Mouse (Mus musculus) erythroblast, embryonic 14.5 days (primary cell): Measurements from ENCODE around the gene Adamts5. TPM values are rescaled to one million over a fixed set of nuclear protein-coding genes. Genes with fewer than 3 reads are reported as not detected.

Source experiments
- H3K27me3 ChIP-seq: 2 replicates; pipeline ENCODE4 v1.6.1; 2012; ENCODE audit warnings: inconsistent platforms; ENCODE audit not compliant: control insufficient read depth
- H3K36me3 ChIP-seq: 2 replicates; pipeline ENCODE4 v1.6.1; 2012; ENCODE audit warnings: mild to moderate bottlenecking, inconsistent platforms; ENCODE audit not compliant: control insufficient read depth
- H3K4me1 ChIP-seq: 2 replicates; pipeline ENCODE4 v1.6.1; 2012; ENCODE audit warnings: inconsistent platforms; ENCODE audit not compliant: control insufficient read depth
- H3K4me3 ChIP-seq: replicated peaks from 2 replicates; pipeline ENCODE3; 2012; ENCODE audit warnings: moderate library complexity, mild to moderate bottlenecking, inconsistent platforms
- H3K9me3 ChIP-seq: 2 replicates; pipeline ENCODE4 v1.6.1; 2012; ENCODE audit warnings: low read length, inconsistent platforms, mixed read lengths; ENCODE audit not compliant: control insufficient read depth
- GATA1 ChIP-seq: IDR thresholded peaks from 2 replicates; pipeline ENCODE4 v1.6.1; 2012; ENCODE audit warnings: low read length, inconsistent platforms, mixed read lengths
- TAL1 ChIP-seq: IDR thresholded peaks from 3 replicates; pipeline ENCODE4 v1.6.1; 2012; ENCODE audit warnings: low read length, inconsistent platforms, mixed read lengths
- polyA plus RNA-seq: library from polyadenylated mRNA; stranded (reverse); fragments of >175 nt; gene quantifications from 2 replicates; pipeline ENCODE4 v1.2.3, GENCODE M21; 2012

Gene Adamts5
- polyA plus RNA-seq, 1 experiment, result not detected

GRCm38 (mm10) chr16:85854505-85854904 lies 47.1 kb downstream of the Adamts5 start:
- peaks cover 2% of the 10 kb centered on the region; the same call in 1 of the 2 replicates for H3K9me3 ChIP-seq
- no peak for TF ChIP-seq GATA1
- no peak for TF ChIP-seq TAL1
- H3K36me3 ChIP-seq, result no peaks in the 10 kb centered on the region

GRCm38 (mm10) chr16:85827066-85827465 lies 74.6 kb downstream of the Adamts5 start:
- TF ChIP-seq GATA1 (no peak), TAL1 (no peak)
- no peaks in the 10 kb centered on the region for H3K27me3 ChIP-seq
- H3K36me3 ChIP-seq, result no peaks in the 10 kb centered on the region
- no peaks in the 10 kb centered on the region for H3K9me3 ChIP-seq
- H3K4me3 ChIP-seq, result no peak overlapping the region
- no peaks in the 10 kb centered on the region for H3K4me1 ChIP-seq

More at GRCm38 (mm10) chr16:85854505-85854904, 47.1 kb downstream of the Adamts5 start:
- H3K4me3 ChIP-seq, result no peak overlapping the region
- no peaks in the 10 kb centered on the region for H3K27me3 ChIP-seq
- H3K4me1 ChIP-seq, result no peaks in the 10 kb centered on the region

- Histone ChIP-seq H3K36me3 (no peaks in the 10 kb centered on the region), H3K9me3 (no peaks in the 10 kb centered on the region), H3K4me3 (no peak overlapping the region), H3K27me3 (no peaks in the 10 kb centered on the region), H3K4me1 (no peaks in the 10 kb centered on the region)
- TF ChIP-seq TAL1 (no peak), GATA1 (no peak)
Measured at GRCm38 (mm10) chr16:85822330-85822916, 79.2 kb downstream of the Adamts5 start.

GRCm38 (mm10) chr16:85819808-85820458 lies 81.7 kb downstream of the Adamts5 start:
- no peaks in the 10 kb centered on the region for H3K27me3 ChIP-seq
- no peak for TF ChIP-seq TAL1
- no peak for TF ChIP-seq GATA1
- H3K4me3 ChIP-seq, result no peak overlapping the region
- H3K4me1 ChIP-seq, result no peaks in the 10 kb centered on the region
- no peaks in the 10 kb centered on the region for H3K36me3 ChIP-seq
- H3K9me3 ChIP-seq, result no peaks in the 10 kb centered on the region

GRCm38 (mm10) chr16:85814116-85814515 lies 87.5 kb downstream of the Adamts5 start:
- Histone ChIP-seq H3K4me3 (no peak overlapping the region), H3K4me1 (no peaks in the 10 kb centered on the region), H3K27me3 (no peaks in the 10 kb centered on the region), H3K36me3 (no peaks in the 10 kb centered on the region), H3K9me3 (no peaks in the 10 kb centered on the region)
- TF ChIP-seq GATA1, result no peak
- no peak for TF ChIP-seq TAL1

GRCm38 (mm10) chr16:85807626-85808025 lies 94.0 kb downstream of the Adamts5 start:
- peaks cover 13% of the 10 kb centered on the region for H3K27me3 ChIP-seq
- H3K4me3 ChIP-seq, result no peak overlapping the region
- TF ChIP-seq GATA1, result no peak
- no peak for TF ChIP-seq TAL1
- no peaks in the 10 kb centered on the region for H3K9me3 ChIP-seq
- no peaks in the 10 kb centered on the region for H3K4me1 ChIP-seq
- H3K36me3 ChIP-seq, result no peaks in the 10 kb centered on the region

- no peak for TF ChIP-seq TAL1
- TF ChIP-seq GATA1, result no peak
- Histone ChIP-seq H3K4me1 (no peaks in the 10 kb centered on the region), H3K36me3 (no peaks in the 10 kb centered on the region), H3K4me3 (no peak overlapping the region), H3K9me3 (no peaks in the 10 kb centered on the region), H3K27me3 (peaks cover 19% of the 10 kb centered on the region)
Measured at GRCm38 (mm10) chr16:85807072-85807471, 94.6 kb downstream of the Adamts5 start.

Other genes with a start within 250 kb of the Adamts5 start
- not detected in 2 replicates for gene Adamts1, start 98.7 kb downstream of the Adamts5 start, polyA plus RNA-seq